Mouse (Mus musculus): ENCODE measurements around the gene Leng9. TPM values are rescaled to one million over a fixed set of nuclear protein-coding genes. Genes with fewer than 3 reads are reported as not detected.

Leng9 gene
- polyA plus RNA-seq, 1 experiment, result 2.4 TPM

DNA sequence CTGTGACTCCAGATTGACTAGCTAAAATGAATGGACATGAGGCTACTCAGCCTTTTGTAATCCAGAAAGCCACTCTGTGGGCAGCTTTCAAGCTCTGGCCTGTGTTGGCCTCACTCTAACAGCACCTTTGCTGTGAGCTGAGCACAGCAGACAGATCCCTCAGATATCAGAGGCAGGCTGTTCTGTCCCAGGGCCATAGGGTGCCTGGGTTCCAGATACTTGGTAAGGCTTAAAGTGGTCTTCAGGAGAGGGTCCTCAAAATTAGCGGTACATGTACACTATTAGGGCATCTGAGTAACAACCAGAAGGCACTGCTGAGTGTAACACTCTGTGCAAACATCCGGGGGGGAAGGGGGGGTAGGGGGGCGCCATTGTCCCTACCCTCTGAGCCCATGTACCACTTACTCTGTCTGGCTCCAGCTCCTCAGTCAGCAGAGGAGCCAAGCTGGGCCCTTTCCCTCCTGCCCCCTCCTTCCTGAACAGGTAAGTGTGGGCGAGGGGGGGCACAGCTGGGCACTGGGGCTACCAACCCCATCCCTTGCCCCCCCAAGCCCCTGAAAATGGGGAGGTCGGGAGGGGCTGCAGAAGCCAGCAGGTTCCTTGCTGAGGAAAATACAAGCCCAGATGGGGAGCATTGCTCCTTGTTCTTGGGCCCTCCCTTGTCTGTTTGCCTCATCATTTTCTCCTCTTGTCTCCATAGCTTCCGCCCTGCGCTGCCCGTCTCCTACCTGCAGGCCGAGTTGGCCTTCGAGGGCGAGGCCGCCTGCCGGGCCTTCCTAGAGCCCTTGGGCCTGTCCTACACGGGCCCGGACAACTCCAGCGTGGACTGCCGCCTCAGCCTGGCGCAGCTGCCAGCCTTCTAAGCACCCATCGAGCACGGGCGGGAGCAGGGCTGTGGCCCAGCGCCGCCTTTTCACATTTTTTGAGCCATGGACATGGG lies 3.7 kb downstream of the Leng9 start:
- TF ChIP-seq CTCF (IDR thresholded peaks at IDR 0.05; ENCODE audit: control insufficient read depth, insufficient read depth, low read length) (no peak), POLR2A (IDR thresholded peaks at IDR 0.05; ENCODE audit: borderline replicate concordance, control insufficient read depth, low read depth, low read length) (no peak)
- WGBS, result 92% methylated on average over 23 of the region's 23 CpGs
- Histone ChIP-seq H3K27ac (ENCODE audit: control insufficient read depth, insufficient read depth, low read depth, low read length, poor library complexity) (no peak overlapping the region), H3K4me3 (replicated peaks; ENCODE audit: control insufficient read depth, low read depth, low read length) (no peak overlapping the region), H3K4me1 (ENCODE audit: control insufficient read depth, insufficient read depth, low read length) (no peaks in the 10 kb centered on the region; the same call in 1 of the 2 replicates)

DNA sequence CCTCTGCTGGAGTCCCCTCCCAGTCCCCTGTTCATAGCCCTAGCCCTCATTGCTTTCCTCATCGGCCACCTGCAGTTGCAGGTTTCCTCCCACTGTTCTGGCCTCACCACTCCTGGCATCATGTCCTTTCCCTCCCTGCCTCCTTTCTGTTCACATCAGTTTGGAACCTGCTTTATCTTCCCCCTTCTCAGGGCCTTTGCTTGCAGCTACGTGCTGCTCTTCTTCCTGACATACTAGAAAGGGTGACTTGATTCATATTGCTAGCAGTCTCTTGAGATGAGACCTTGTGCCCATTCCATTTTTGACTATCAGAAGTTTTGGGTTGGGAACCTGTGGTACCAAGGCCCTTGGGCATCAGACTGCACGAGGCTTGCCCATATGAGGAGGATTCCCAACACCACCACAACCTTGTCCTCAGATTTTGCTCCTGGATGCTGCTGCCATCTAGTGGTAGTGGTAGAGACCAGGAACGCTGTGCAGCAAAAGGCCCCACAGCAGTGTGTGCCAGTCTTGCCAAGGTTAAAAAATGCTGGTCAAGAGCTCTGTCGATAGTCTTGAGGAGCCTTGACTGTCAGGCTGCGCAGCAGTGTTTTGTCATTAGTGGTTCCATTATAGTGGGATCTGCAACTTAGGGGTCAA lies 4.5 kb downstream of the Leng9 start:
- TF ChIP-seq POLR2A (IDR thresholded peaks at IDR 0.05; ENCODE audit: borderline replicate concordance, control insufficient read depth, low read depth, low read length), result no peak
- peak; percentile 91 for TF ChIP-seq CTCF (IDR thresholded peaks at IDR 0.05; ENCODE audit: control insufficient read depth, insufficient read depth, low read length)
- H3K4me3 ChIP-seq (replicated peaks; ENCODE audit: control insufficient read depth, low read depth, low read length), result no peak overlapping the region
- no peak overlapping the region for H3K27ac ChIP-seq (ENCODE audit: control insufficient read depth, insufficient read depth, low read depth, low read length, poor library complexity)
- 61% methylated on average over 6 of the region's 6 CpGs for WGBS
- H3K4me1 ChIP-seq (ENCODE audit: control insufficient read depth, insufficient read depth, low read length), result no peaks in the 10 kb centered on the region; the same call in 1 of the 2 replicates

DNA sequence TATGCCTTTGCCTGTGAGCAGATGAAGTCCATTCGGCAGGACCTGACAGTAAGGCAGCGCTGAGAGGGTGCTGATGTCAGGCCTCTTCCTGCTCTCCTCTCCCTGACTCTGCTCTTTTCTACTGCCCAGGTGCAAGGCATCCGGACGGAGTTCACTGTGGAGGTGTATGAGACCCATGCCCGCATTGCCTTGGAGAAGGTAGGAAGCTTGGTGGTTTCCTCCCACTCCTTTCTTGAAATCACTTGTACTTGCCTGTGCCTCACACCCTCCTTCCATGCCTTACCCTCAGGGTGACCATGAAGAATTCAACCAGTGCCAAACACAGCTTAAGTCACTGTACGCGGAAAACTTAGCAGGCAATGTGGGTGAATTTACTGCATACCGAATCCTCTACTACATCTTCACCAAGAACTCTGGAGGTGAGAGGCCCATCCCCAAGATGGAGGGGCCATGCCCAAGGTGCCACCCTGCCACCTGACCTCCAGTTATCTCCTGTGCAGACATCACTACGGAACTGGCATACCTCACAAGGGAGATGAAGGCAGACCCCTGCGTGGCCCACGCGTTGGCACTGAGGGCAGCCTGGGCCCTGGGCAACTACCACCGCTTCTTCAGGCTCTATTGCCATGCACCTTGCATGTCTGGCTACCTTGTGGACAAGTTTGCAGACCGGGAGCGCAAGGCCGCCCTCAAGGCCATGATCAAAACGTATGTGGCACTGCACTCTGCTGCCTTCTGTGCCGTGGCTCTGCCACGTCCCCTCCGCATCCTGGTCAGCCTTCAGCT lies 5.2 kb downstream of the Leng9 start:
- Histone ChIP-seq H3K4me1 (ENCODE audit: control insufficient read depth, insufficient read depth, low read length) (no peaks in the 10 kb centered on the region; the same call in 1 of the 2 replicates), H3K4me3 (replicated peaks; ENCODE audit: control insufficient read depth, low read depth, low read length) (no peak overlapping the region), H3K27ac (ENCODE audit: control insufficient read depth, insufficient read depth, low read depth, low read length, poor library complexity) (no peak overlapping the region)
- TF ChIP-seq POLR2A (IDR thresholded peaks at IDR 0.05; ENCODE audit: borderline replicate concordance, control insufficient read depth, low read depth, low read length) (no peak), CTCF (IDR thresholded peaks at IDR 0.05; ENCODE audit: control insufficient read depth, insufficient read depth, low read length) (no peak)
- 93% methylated on average over 20 of the region's 20 CpGs for WGBS

DNA sequence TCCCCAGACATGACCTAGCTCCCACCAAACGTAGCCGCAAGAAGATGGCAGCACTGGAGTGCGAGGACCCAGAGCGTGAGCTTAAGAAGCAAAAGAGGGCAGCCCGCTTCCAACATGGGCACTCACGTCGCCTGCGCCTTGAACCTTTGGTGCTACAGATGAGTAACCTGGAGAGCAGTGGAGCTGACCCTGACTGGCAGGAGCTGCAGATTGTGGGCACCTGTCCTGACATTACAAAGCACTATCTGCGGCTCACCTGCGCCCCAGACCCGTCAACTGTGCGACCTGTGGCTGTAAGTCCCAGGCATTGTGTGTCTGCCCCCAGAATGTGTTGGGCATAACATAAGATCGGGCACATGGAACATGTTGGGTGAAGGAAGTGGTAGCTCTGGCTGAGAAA lies 6.1 kb downstream of the Leng9 start:
- 92% methylated on average over 13 of the region's 13 CpGs for WGBS
- TF ChIP-seq CTCF (IDR thresholded peaks at IDR 0.05; ENCODE audit: control insufficient read depth, insufficient read depth, low read length) (no peak), POLR2A (IDR thresholded peaks at IDR 0.05; ENCODE audit: borderline replicate concordance, control insufficient read depth, low read depth, low read length) (peak; percentile 14; the same call in 1 of the 2 replicates)

DNA sequence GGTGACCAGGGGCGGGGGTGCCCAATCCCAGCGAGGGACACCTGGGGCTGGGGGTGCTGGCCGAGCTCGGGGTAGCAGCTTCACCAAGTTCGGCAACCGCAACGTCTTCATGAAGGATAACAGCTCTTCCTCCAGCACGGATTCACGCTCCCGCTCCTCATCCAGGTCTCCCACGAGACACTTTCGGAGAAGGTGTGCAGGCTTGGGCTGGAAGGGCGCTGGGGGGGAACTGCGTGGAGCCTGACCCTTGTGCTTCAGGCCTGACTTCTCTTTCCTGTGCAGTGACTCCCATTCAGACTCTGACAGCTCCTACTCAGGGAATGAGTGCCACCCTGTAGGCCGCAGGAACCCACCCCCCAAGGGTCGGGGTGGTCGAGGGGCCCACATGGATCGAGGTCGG lies 6.7 kb downstream of the Leng9 start:
- Histone ChIP-seq H3K4me1 (ENCODE audit: control insufficient read depth, insufficient read depth, low read length) (no peaks in the 10 kb centered on the region; the same call in 1 of the 2 replicates), H3K27ac (ENCODE audit: control insufficient read depth, insufficient read depth, low read depth, low read length, poor library complexity) (no peak overlapping the region), H3K4me3 (replicated peaks; ENCODE audit: control insufficient read depth, low read depth, low read length) (no peak overlapping the region)
- WGBS, result 96% methylated on average over 19 of the region's 19 CpGs
- TF ChIP-seq CTCF (IDR thresholded peaks at IDR 0.05; ENCODE audit: control insufficient read depth, insufficient read depth, low read length), result no peak
- no peak for TF ChIP-seq POLR2A (IDR thresholded peaks at IDR 0.05; ENCODE audit: borderline replicate concordance, control insufficient read depth, low read depth, low read length)

More for the DNA sequence above, 6.1 kb downstream of the Leng9 start:
- H3K27ac ChIP-seq (ENCODE audit: control insufficient read depth, insufficient read depth, low read depth, low read length, poor library complexity), result no peak overlapping the region; the same call in 1 of the 2 replicates
- H3K4me3 ChIP-seq (replicated peaks; ENCODE audit: control insufficient read depth, low read depth, low read length), result no peak overlapping the region
- no peaks in the 10 kb centered on the region; the same call in 1 of the 2 replicates for H3K4me1 ChIP-seq (ENCODE audit: control insufficient read depth, insufficient read depth, low read length)

DNA sequence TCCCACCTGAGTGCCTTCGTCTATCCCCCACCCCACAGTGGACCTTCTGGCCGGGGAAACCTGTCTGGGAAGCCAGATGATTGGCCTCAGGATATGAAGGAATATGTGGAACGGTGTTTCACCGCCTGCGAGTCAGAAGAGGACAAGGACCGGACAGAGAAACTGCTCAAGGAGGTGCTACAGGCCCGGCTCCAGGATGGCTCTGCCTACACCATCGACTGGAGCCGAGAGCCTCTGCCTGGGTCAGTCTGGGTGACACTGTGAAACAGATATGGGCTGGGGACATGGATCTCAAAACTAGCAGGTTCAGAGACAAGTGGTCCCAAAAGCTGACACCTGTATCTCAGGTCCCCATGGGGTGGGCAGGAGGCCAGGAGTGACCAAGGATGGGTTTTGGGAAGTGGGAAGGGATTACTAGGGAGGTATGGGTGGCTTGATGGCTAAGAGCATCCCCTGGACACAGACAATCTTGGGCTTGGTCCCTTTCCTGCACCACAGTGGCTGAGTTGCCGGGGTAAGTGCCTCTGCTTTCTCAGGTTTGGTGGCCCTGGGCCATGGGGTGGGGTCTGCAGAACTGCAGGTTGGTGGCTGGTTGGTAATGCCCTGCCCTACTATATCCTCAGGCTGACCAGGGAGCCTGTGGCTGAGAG lies 7.3 kb downstream of the Leng9 start:
- 93% methylated on average over 10 of the region's 10 CpGs for WGBS
- TF ChIP-seq CTCF (IDR thresholded peaks at IDR 0.05; ENCODE audit: control insufficient read depth, insufficient read depth, low read length) (no peak), POLR2A (IDR thresholded peaks at IDR 0.05; ENCODE audit: borderline replicate concordance, control insufficient read depth, low read depth, low read length) (no peak)
- no peaks in the 10 kb centered on the region; the same call in 1 of the 2 replicates for H3K4me1 ChIP-seq (ENCODE audit: control insufficient read depth, insufficient read depth, low read length)
- no peak overlapping the region for H3K27ac ChIP-seq (ENCODE audit: control insufficient read depth, insufficient read depth, low read depth, low read length, poor library complexity)
- no peak overlapping the region for H3K4me3 ChIP-seq (replicated peaks; ENCODE audit: control insufficient read depth, low read depth, low read length)

DNA sequence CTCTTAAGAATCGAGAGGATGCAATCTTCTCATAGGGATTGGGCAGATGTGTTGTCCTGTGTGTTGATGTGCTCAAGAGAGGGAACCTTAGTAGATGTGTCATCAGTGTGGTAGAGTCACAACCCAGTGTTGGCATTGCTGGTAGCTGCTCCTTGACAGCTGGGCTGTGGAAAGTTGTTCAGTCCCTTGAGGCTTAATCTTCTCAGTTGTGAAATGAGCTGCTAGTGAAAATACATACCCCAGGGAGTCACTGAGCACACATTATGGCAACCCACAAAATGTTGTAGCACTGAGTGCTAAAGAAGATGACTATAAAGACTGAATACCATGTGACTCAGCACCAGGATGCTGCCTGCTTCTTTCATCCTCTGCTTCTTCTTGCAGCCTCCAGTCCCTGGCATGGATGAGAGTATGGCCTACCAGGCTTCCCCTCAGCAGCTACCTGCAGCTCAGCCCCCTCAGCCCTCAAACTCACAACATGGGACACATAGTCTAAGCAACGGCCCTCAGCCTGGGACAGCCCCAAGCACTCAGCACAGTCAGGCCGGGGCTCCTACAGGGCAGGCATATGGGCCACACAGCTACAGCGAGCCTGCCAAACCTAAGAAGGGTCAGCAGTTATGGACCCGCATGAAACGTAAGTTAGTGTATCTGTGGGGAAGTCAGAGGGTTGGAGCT lies 8.4 kb downstream of the Leng9 start:
- WGBS, result 89% methylated on average over 6 of the region's 6 CpGs
- TF ChIP-seq POLR2A (IDR thresholded peaks at IDR 0.05; ENCODE audit: borderline replicate concordance, control insufficient read depth, low read depth, low read length) (no peak), CTCF (IDR thresholded peaks at IDR 0.05; ENCODE audit: control insufficient read depth, insufficient read depth, low read length) (no peak)
- Histone ChIP-seq H3K4me1 (ENCODE audit: control insufficient read depth, insufficient read depth, low read length) (no peaks in the 10 kb centered on the region; the same call in 1 of the 2 replicates), H3K4me3 (replicated peaks; ENCODE audit: control insufficient read depth, low read depth, low read length) (no peak overlapping the region), H3K27ac (ENCODE audit: control insufficient read depth, insufficient read depth, low read depth, low read length, poor library complexity) (no peak overlapping the region)
